Mouse (Mus musculus) hindlimb bud, embryonic 11.5 days (tissue): ENCODE data around the gene Cers2.

ENCODE experiments used
- DNase-seq: peaks from one replicate; pipeline ENCODE4 v3.0.0-alpha.2; 2012; ENCODE audit warnings: low read depth, low spot score; ENCODE audit errors: extremely low spot score

Gene Cers2

GRCm38 (mm10) chr3:95314486-95315093, at the start of gene Cers2:
Gene Cers2, plus strand, starts transcription at chr3:95314791.
- DNase-seq: no peak

GRCm38 (mm10) chr3:95266052-95266451, 48.5 kb upstream of the Cers2 start:
- DNase-seq: no peak

- DNase-seq: no peak
Measured at GRCm38 (mm10) chr3:95267855-95268254, 46.7 kb upstream of the Cers2 start.

GRCm38 (mm10) chr3:95269789-95270188, 44.8 kb upstream of the Cers2 start:
- no peak for DNase-seq

- no peak for DNase-seq
Measured at GRCm38 (mm10) chr3:95270766-95271364, 43.7 kb upstream of the Cers2 start.

DNA sequence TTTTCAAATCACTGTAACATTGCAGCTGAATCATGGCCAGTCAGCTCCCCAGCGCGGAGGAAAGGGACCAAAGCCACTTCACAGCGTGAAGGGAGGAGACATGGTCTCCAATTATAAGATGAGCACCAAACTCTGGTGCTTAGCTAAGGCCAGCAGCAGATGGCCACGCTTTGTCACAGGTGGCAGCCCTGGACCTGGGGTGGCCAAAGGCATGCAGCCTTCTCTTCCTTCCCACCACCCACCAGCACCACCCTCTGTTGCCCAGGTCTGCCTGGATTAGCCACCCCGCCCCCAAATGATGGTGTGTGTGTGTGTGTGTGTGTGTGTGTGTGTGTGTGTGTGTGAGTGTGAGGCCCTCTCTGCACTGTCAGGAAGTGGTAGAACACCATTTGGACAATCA, 41.1 kb upstream of the Cers2 start:
- DNase-seq: no peak

DNA sequence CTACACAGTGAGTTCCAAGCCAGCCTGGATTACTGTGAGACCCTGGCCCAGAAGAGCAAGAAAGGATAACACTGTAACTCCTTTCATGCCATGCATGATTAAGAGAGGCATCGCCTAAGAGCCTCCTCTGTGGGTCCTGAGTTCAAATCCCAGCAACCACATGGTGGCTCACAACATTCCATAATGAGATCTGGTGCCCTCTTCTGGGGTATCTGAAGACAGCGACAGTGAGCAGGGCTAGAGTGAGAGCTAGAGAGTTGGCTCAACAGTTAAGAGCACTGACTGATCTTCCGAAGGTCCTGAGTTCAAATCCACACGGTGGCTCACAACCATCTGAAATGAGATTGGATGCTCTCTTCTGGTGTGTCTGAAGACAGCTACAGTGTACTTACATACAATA, 40.1 kb upstream of the Cers2 start:
- DNase-seq: no peak

DNA sequence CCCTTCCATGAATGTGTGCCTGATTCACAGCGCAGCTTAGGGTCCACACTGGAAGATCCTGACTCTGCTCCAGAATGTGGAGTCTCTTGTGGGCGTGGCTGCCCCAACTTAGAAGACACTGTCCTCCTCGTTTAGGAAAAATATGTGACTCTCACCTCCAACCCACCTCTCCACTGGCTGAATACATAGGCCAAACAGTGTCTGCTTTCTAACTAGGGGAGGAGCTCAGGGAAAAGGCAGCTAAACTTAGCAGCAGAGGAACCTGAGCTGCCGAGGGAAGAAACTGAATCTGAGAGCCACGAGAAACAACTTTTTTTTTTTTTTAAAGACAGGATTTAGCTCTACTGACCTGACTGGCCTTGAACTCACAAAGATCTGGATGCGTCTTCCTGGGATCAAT, 39.4 kb upstream of the Cers2 start:
- no peak for DNase-seq

GRCm38 (mm10) chr3:95276428-95276934, 38.1 kb upstream of the Cers2 start:
- no peak for DNase-seq

DNA sequence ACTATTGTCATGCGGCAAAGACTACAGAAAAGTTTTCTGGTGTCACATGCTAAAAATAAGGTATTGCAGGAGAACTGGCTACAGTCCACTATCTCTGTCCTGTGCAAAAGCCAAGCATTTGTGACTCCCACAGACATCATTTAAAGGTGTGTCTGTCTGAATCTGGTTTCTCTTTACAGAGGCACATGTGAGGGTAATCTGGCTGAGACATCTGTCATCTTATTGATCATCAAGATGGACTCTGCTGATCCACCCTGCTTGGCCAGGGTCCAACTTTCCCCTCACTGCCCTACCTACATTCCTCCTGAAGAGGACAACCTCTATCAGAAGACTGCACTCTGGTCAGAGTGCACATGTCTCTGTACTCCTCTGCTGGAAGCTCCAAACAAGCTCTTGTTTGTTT, 37.4 kb upstream of the Cers2 start:
- no peak for DNase-seq

- no peak for DNase-seq
Measured at GRCm38 (mm10) chr3:95280747-95281146, 33.8 kb upstream of the Cers2 start.

- peak; percentile 93 for DNase-seq
Measured at GRCm38 (mm10) chr3:95281216-95282126, 33.1 kb upstream of the Cers2 start, which contains the start of the genes Mindy1 and Prune1. Gene Mindy1, plus strand, starts transcription at chr3:95281345. Gene Prune1, minus strand, starts transcription at chr3:95282076.

DNA sequence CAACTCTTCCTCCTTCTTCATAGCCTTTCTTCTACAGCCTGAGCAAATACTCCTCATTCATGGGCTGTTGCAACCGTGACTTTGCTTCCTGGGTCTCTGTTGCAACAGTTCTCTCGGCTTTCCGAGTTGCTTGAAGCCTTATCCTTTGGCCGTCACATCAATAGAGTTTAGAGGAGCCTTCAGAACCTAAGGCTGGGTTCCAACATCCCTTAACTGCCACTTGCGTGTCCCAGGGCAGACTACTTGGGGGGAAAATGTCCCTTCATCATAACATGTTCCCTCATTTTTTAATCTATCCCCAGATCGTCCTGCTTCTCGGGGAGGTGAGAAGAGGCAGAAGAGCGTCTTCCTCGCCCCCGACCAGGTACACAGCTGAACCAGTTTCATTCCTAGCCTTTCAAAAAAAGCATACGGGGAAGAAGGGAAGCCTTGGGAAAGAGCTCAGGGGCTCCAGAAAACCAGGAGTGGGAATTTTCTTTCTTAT, 32.2 kb upstream of the Cers2 start:
- DNase-seq: no peak

DNA sequence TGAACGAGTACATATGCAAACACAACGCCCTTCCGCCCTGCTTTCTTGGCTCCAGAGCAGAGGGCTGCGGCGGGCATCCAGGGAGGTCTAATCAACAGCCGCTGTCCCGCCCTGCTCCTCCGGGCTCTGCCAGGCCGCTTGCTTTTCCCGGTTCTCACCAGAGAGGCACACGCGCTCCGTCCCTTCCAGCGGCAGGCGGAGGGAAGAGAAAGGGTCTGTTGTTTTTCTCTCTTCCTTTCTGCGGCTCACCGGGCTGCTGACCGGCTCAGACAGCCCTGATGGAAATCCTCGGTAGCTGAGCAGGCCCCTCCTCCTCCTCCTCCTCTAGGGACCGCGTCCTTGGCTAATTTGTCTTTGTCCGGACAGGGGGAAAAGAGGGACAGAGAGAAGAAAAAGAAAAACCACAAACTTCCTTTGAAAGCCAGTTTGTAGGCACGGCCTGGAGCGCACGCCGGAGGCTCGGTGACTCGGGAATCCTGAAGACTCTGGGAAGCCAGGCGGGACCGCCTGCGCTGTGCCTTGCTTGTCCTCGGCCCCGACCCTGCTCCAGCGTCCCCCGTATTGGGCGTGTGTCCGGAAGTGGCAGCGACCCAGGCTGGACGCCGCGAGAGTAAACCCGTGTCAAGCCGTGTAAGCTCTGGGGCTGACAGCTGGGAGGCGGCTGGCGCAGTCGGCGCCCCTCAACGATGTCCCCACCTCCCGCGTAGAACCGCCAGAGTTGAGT, 31.6 kb upstream of the Cers2 start:
- DNase-seq: no peak

- no peak for DNase-seq
Measured at GRCm38 (mm10) chr3:95283589-95283941, 31.0 kb upstream of the Cers2 start.

DNA sequence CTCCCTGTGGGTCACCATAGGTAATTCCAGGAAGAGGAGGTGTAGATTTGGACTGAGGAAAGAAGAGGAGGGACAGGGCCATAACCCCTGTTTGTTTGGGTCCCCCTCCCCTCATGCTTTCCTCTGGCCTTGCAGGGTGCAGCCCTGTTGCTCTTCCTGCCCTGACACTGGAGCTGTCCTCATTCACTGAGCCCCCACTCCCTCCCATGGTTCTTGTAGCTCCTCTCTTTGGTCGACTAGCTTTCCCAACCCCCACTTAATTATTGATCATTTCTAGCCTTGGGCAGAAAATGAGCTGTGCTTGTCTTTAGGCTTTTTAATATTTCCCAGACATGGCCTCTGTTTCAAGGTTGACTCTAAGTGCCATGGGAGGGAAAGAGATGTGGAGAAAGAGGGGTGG, 30.5 kb upstream of the Cers2 start:
- DNase-seq: no peak

- no peak for DNase-seq
Measured at GRCm38 (mm10) chr3:95284501-95285281, 29.9 kb upstream of the Cers2 start.

DNA sequence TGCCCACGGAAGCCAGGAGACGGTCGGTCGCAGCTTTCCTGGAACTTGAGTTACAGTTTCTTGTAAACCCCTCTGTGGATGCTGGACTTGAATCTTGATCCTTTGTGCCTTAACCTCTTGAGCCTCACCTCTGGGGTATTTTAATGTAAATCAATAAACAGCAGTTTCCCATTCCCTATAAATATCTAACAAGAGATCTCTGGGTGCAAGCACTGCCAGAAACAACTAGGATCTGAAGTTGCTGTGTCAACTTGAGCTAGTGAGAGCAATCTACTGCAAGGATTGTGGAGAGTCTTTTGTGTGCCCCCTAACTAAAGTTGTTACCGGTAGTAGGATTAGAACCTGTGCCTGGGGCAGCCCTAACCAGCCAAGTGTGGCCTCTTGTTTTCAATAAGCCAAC, 29.2 kb upstream of the Cers2 start:
- DNase-seq: no peak

DNA sequence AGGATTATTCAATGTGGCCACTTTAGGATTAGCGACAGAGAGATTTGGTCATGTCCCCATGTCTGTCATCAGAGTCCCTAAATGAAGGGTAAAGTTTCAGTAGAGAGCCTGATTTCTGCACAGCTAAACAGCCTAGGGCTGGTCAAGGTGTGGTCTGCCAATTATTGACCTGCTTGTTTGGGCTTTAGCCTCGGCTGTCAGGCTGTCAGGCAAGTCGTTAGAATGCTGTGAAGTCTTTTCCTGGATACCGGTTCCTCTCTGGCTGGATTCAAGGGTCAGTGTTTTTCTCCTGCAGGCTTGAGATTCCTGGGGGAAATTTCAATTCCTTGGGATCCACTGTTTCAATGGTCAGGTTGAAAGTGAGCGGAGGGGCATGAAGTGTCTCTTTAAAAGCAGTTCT, 28.6 kb upstream of the Cers2 start:
- no peak for DNase-seq

- DNase-seq: no peak
Measured at GRCm38 (mm10) chr3:95286510-95286909, 28.1 kb upstream of the Cers2 start.
